Mouse (Mus musculus) monocyte, adult 5-6 weeks (primary cell): ENCODE measurements around the gene Kdm7a. TPM values are rescaled to one million over a fixed set of nuclear protein-coding genes. Genes with fewer than 3 reads are reported as not detected.

Experiments used
- ATAC-seq: fragments of 153-309, 156-312 bp; replicated peaks from 2 replicates; pipeline ENCODE4 v1.8.0; 2017; ENCODE audit warnings: mild to moderate bottlenecking; ENCODE audit not compliant: low TSS enrichment, insufficient number of reproducible peaks, severe bottlenecking, poor library complexity, low FRiP score
- total RNA-seq: library from RNA; stranded (forward); fragments of 200-1000, 200-491, 200-594 nt; gene quantifications from 3 replicates; pipeline ENCODE4 v1.2.3, GENCODE M21; 2017

Kdm7a gene
- total RNA-seq, 1 experiment from 2014 or later: 106 TPM

DNA sequence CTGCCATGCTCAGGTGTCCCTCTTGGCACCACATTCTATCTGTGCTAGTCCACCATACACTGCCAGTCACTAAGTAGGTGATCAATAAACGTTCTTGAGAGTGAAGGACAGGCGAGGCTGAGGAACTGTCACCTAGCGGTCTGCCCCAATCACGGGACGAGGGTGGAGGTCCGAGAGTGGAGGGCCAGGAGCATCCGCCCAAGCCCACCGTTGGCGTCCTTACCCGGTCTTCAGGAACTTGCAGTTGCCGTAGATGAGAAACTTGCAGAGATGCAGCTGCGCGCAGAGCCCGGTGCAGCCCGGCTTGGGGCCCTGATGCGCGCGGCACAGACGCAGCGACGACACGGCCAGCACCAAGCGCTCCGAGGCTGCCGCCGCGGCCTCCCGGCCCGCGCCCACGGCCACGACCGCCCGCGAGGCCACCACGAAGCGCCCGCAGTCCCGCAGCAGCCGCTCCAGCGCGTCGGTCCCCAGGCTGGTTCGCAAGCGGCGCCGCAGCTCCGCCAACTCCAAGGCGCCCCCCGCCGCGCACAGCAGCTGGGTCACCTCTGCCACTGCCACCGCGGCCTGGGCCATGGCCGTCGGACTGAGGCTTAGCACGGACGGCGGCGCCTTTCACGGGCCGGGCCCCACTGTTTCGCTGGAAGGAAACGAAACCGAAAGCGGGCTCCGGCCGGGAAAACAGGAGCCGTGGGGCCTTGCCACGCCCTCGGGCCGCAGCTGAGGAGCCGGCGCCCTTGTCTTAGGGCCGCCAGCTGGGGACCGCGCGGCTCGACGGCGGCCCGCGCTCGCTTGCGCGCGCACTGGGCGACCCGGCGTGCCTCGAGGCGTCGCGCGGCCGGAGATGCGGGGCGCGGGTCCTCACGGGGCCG lies 88.8 kb downstream of the Kdm7a start, which contains the start of gene Parp12:
TSS of gene Parp12 (minus strand) at position 766 of the 872 bp plus-strand sequence.
- ATAC-seq: peak; percentile 54

DNA sequence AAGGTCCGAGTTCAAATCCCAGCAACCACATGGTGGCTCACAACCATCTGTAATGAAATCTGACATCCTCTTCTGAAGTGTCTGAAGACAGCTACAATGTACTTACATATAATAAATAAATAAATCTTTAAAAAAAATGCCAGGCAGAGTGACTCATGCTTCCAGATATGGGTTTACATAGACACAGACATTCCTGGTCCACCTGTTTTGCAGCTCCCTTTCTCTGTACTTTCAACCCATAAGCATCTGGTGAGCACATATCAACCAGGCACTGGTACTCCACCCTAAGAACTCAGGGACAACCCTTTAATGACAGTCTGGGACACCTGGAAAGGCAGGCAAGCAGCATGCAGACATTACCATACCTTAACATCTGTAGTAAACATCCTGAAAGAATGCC lies 91.2 kb downstream of the Kdm7a start:
- no peak for ATAC-seq

DNA sequence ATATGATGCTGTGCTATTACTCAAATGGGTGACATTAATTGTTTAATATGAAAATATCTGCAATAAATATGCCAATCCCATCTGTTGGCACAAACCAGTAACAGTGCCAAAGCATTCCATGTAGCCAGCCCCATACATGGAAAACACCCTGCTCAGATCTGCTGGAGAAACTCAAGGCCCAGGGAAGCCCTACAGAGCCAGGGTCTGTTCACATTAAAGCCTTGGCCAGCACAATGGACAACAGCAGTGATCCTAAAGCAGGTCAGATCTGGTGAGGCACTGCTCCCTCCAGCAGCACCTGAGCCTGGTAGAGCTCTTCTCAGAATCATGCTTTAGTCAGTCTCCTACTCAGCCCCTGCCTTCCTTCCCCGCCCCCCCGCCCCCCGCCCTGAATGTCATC lies 93.4 kb downstream of the Kdm7a start:
- ATAC-seq: no peak

DNA sequence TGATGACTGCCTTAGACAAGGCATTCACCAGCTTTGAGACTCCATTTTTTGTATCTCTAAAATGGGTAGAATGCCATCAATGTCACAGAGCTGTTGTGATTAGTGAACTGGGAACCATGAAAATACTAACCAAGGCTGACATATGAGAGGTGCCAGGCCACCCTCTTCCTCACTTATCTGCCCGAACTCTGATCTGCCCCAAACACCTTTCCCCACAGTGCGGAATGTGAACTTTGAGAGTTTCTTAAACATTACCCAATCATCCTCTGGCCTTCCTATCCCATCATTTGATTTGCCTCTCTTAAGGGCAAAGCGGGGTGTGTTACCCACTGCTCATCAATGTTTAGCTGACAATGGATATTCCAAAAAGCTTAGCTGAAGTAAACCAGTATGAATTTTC lies 93.9 kb downstream of the Kdm7a start:
- ATAC-seq: no peak

DNA sequence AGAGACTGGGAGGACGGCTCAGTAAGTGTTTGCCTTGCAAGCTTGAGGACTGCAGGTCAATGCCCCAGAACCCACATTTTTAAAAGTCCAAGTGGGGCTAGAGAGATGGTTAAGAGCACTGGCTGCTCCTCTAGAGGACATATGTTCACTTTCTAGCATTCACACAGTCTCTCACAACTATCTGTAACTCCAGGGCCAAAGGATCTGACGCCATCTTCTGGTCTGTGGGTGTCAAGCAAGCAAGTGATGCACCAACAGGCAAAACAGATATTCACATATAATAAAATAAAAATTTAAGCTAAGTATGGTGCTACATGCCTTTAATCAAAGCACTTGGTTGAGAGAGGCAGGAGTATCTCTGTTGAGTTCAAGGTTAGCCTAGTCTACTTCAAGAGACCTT lies 99.8 kb downstream of the Kdm7a start:
- no peak for ATAC-seq

DNA sequence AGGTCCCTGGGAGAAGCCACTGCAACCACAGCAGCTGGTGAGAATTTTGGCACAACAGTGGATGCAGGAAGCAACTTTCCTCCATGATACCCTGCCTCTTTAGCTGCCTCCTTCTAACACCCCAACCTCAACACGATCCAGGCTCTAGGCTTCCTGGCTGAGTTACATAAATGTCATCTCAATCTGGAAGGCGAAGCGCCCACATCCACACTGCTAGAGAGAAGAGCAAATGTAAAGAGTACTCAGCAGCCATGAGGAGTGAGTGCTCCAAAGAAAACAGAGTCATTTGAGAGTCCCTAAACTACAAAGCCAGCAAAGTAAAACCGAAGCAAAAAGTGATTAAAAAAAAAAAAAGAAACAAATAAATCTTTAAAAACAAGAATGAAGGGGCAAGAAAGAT lies 102.0 kb downstream of the Kdm7a start:
- ATAC-seq: no peak

Other genes starting within 250 kb of the Kdm7a start
- 12.7 to 20.5 TPM (median 14.9 TPM) in 3 replicates for gene Parp12, start 88.4 kb downstream of the Kdm7a start, total RNA-seq
- gene Slc37a3, start 170.9 kb upstream of the Kdm7a start, total RNA-seq: 33.9 to 44.5 TPM (median 42.6 TPM) in 3 replicates
- gene Rab19, start 174.4 kb upstream of the Kdm7a start, total RNA-seq: 28.5 to 54.8 TPM (median 44.2 TPM) in 3 replicates
- 163 to 297 TPM (median 214 TPM) in 3 replicates for gene Mkrn1, start 213.7 kb upstream of the Kdm7a start, total RNA-seq